Mouse (Mus musculus) layer of hippocampus, adult 11-12 months (tissue): ENCODE data around the gene Cenps.
A peak's percentile ranks its signal among the peaks of the same experiment; 100 is the strongest.

Experiments
- DNase-seq: peaks from one replicate; pipeline ENCODE4 v3.0.0; 2022; ENCODE audit warnings: low spot score

Gene Cenps

GRCm38 (mm10) chr4:149155711-149156110, 18.3 kb upstream of the Cenps start:
- no peak for DNase-seq

- DNase-seq = no peak
These were observed 17.4 kb upstream of the Cenps start for GRCm38 (mm10) chr4:149154859-149155258.

- DNase-seq = no peak
These were observed 13.3 kb upstream of the Cenps start for GRCm38 (mm10) chr4:149150721-149151120.

- DNase-seq = no peak
These were observed 12.8 kb upstream of the Cenps start for GRCm38 (mm10) chr4:149150256-149150655.

GRCm38 (mm10) chr4:149149611-149150010, 12.2 kb upstream of the Cenps start:
- DNase-seq = no peak

- no peak for DNase-seq
These were observed 11.8 kb upstream of the Cenps start for GRCm38 (mm10) chr4:149149196-149149595.

- DNase-seq = no peak
These were observed 10.7 kb upstream of the Cenps start for GRCm38 (mm10) chr4:149148084-149148483.

GRCm38 (mm10) chr4:149147528-149147927, 10.1 kb upstream of the Cenps start:
- no peak for DNase-seq

GRCm38 (mm10) chr4:149145151-149145550, 7.7 kb upstream of the Cenps start:
- DNase-seq = no peak

- peak; percentile 89 for DNase-seq
These were observed 7.0 kb upstream of the Cenps start for GRCm38 (mm10) chr4:149144459-149144858.

GRCm38 (mm10) chr4:149143594-149143993, 6.2 kb upstream of the Cenps start:
- DNase-seq = no peak

GRCm38 (mm10) chr4:149138515-149138914, 1.1 kb upstream of the Cenps start:
- no peak for DNase-seq

- DNase-seq = no peak
These were observed 1.1 kb downstream of the Cenps start for GRCm38 (mm10) chr4:149136116-149136850.

GRCm38 (mm10) chr4:149133395-149133794, 4.0 kb downstream of the Cenps start:
- DNase-seq = no peak

GRCm38 (mm10) chr4:149131789-149132565, 5.5 kb downstream of the Cenps start:
- DNase-seq = no peak

GRCm38 (mm10) chr4:149131021-149131752, 6.2 kb downstream of the Cenps start:
- DNase-seq = no peak

- no peak for DNase-seq
These were observed 9.0 kb downstream of the Cenps start for GRCm38 (mm10) chr4:149128467-149128866.

- no peak for DNase-seq
These were observed 10.8 kb downstream of the Cenps start, which contains the start of gene Cort for GRCm38 (mm10) chr4:149126663-149127062. Gene Cort, minus strand, starts transcription at chr4:149126763.

GRCm38 (mm10) chr4:149126115-149126509, 11.3 kb downstream of the Cenps start:
- no peak for DNase-seq

- no peak for DNase-seq
These were observed 11.9 kb downstream of the Cenps start for GRCm38 (mm10) chr4:149125341-149126114.

- DNase-seq = no peak
These were observed 14.0 kb downstream of the Cenps start for GRCm38 (mm10) chr4:149123432-149123831.
